In genomic region chr1:36939506-36940380, GRCm38 (mm10) we compare ENCODE assay signal across 8 mouse cellular contexts. TPM values are rescaled to one million over a fixed set of nuclear protein-coding genes. Genes with fewer than 3 reads are reported as not detected.
A peak's percentile ranks its signal among the peaks of the same experiment; 100 is the strongest.
DNase-seq lines count a peak whose midpoint lies in the region; ATAC-seq and TF ChIP-seq lines count a peak whose summit lies in the region.

No protein-coding gene starts in this region.

- peak overlapping the region; percentile 75 for H3K27ac ChIP-seq in MEL (ENCODE audit: control insufficient read depth, low read depth, low read length)
- peak overlapping the region; percentile 94 for H3K27ac ChIP-seq in cerebellum, adult 2 months (ENCODE audit: insufficient read depth, low read length)
- H3K27ac ChIP-seq in lung, embryonic 16.5 days (ENCODE audit: low read length) = peak overlapping the region; percentile 90

- no peaks in the 10 kb centered on the region for H3K9me3 ChIP-seq in MEL (replicated peaks; ENCODE audit: insufficient read depth, low read length)
- H3K9me3 ChIP-seq in lung, embryonic 16.5 days (ENCODE audit: control insufficient read depth, low read length) = no peaks in the 10 kb centered on the region

- peak; percentile 35 to 76; a peak in 3 of 4 replicates for TF ChIP-seq POLR2A in MEL (IDR thresholded peaks at IDR 0.05; ENCODE audit: control insufficient read depth in 1 of 2, insufficient read depth in 1 of 2, low read depth in 1 of 2, low read length in 2 of 2, poor library complexity in 1 of 2)
- TF ChIP-seq POLR2A in cerebellum, adult 2 months (IDR thresholded peaks at IDR 0.05; ENCODE audit: borderline replicate concordance, insufficient read depth, low read length) = peak; percentile 89

- no peak for TF ChIP-seq EP300 in MEL (IDR thresholded peaks at IDR 0.05; ENCODE audit: low read depth in 1 of 2, low read length in 2 of 2)

- peaks cover 30 to 41% of the 10 kb centered on the region in 2 experiments for H3K4me1 ChIP-seq in MEL (ENCODE audit: control insufficient read depth in 1 of 2, insufficient read depth in 2 of 2, low read length in 2 of 2)
- H3K4me1 ChIP-seq in cerebellum, adult 2 months (ENCODE audit: control insufficient read depth, insufficient read depth, low read length) = peaks cover 1% of the 10 kb centered on the region; the same call in 1 of the 2 replicates
- H3K4me1 ChIP-seq in lung, embryonic 16.5 days (replicated peaks; ENCODE audit: control insufficient read depth, insufficient read depth, low read length) = peaks cover 17% of the 10 kb centered on the region

- H3K9ac ChIP-seq in MEL (ENCODE audit: control insufficient read depth, low read depth, low read length, poor library complexity, severe bottlenecking) = peak overlapping the region; percentile 99
- peak overlapping the region; percentile 91 for H3K9ac ChIP-seq in lung, embryonic 16.5 days (ENCODE audit: low read length)

- H3K36me3 ChIP-seq in MEL (ENCODE audit: control insufficient read depth in 1 of 2, insufficient read depth in 2 of 2, low read length in 2 of 2) = peaks cover 0 to 48% of the 10 kb centered on the region in 2 experiments; a peak in 2 of 4 replicates
- H3K36me3 ChIP-seq in lung, embryonic 16.5 days (ENCODE audit: control insufficient read depth, insufficient read depth, low read length) = no peaks in the 10 kb centered on the region

- H3K4me3 ChIP-seq in MEL (ENCODE audit: control insufficient read depth in 1 of 2, insufficient read depth in 1 of 2, low read depth in 2 of 2, low read length in 2 of 2) = peak overlapping the region; percentile 84 to 91
- peak overlapping the region; percentile 98 for H3K4me3 ChIP-seq in cerebellum, adult 2 months (replicated peaks; ENCODE audit: insufficient read depth, low read depth, low read length)
- H3K4me3 ChIP-seq in lung, embryonic 16.5 days (ENCODE audit: low read length) = peak overlapping the region; percentile 88

- H3K79me2 ChIP-seq in MEL (ENCODE audit: control insufficient read depth, insufficient read depth, low read length, poor library complexity) = peaks cover 26% of the 10 kb centered on the region

- under 1% methylated on average over 78 of the region's 79 CpGs for WGBS in cerebellum, adult 2 months
- under 1% methylated on average over 79 of the region's 79 CpGs for WGBS in lung, embryonic 16.5 days

- TF ChIP-seq RAD21 in MEL (IDR thresholded peaks at IDR 0.05; ENCODE audit: low read depth, low read length) = no peak

- no peaks in the 10 kb centered on the region for H3K27me3 ChIP-seq in MEL (ENCODE audit: control insufficient read depth in 1 of 2, insufficient read depth in 2 of 2, low read length in 2 of 2)
- no peaks in the 10 kb centered on the region for H3K27me3 ChIP-seq in cerebellum, adult 2 months (ENCODE audit: control insufficient read depth, insufficient read depth, low read length)
- no peaks in the 10 kb centered on the region for H3K27me3 ChIP-seq in lung, embryonic 16.5 days (ENCODE audit: control insufficient read depth, insufficient read depth, low read depth, low read length)

- TF ChIP-seq CTCF in MEL (IDR thresholded peaks at IDR 0.05 in 2 of 3, conservative IDR thresholded peaks at IDR 0.05 in 1 of 3; ENCODE audit: control insufficient read depth in 1 of 3, insufficient read depth in 1 of 3, low read depth in 2 of 3, low read length in 3 of 3, poor library complexity in 1 of 3, severe bottlenecking in 1 of 3) = no peak
- TF ChIP-seq CTCF in cerebellum, adult 2 months (IDR thresholded peaks at IDR 0.05; ENCODE audit: borderline replicate concordance, insufficient read depth, low read depth, low read length) = no peak

- H3K4me2 ChIP-seq in lung, embryonic 16.5 days (ENCODE audit: low read depth, low read length) = peak overlapping the region; percentile 86

- DNase-seq in MEL (ENCODE audit: low read depth, low spot score) = peak; percentile 95
- peak; percentile 93 for DNase-seq in cerebellum, adult 2 months
- peak; percentile 90 for DNase-seq in forelimb bud, embryonic 11.5 days (ENCODE audit: low read depth, low spot score)
- DNase-seq in layer of hippocampus, adult 9-10 months (ENCODE audit: low spot score) = peak; percentile 63
- DNase-seq in ovary, postnatal 10 days (ENCODE audit: low spot score) = peak; percentile 82
- peak; percentile 84 to 86 for DNase-seq in thymus, postnatal 10 days (ENCODE audit: low spot score in 2 of 2)

- peak; percentile 88 to 91 for ATAC-seq in hematopoietic stem cell, adult 5-6 weeks (replicated peaks in 1 of 2; ENCODE audit: insufficient read depth in 1 of 2, low FRiP score in 2 of 2, low TSS enrichment in 1 of 2, low read depth in 1 of 2, poor library complexity in 2 of 2, severe bottlenecking in 2 of 2)
- ATAC-seq in lung, embryonic 16.5 days (ENCODE audit: low read depth) = peak; percentile 99

TF ChIP-seq in MEL, 35 proteins besides CTCF, POLR2A, EP300 and RAD21:
- no peak for TF ChIP-seq SMC3 (IDR thresholded peaks at IDR 0.05; ENCODE audit: low read depth, low read length)
- TF ChIP-seq USF2 (IDR thresholded peaks at IDR 0.05; ENCODE audit: borderline replicate concordance in 1 of 2, insufficient read depth in 1 of 2, low read depth in 1 of 2, low read length in 2 of 2) = peak; percentile 74 to 91; a peak in 3 of 4 replicates
- 0 out of 2 replicates have a peak, but pooled peaks have one; percentile 16 for TF ChIP-seq ZNF384 (IDR thresholded peaks at IDR 0.05; ENCODE audit: low read depth, low read length)
- peak; percentile 71 for TF ChIP-seq MAX (IDR thresholded peaks at IDR 0.05; ENCODE audit: low read length)
- TF ChIP-seq SIN3A (IDR thresholded peaks at IDR 0.05; ENCODE audit: low read length) = peak; percentile 68
- no peak for TF ChIP-seq ZC3H11A (IDR thresholded peaks at IDR 0.05; ENCODE audit: low read depth, low read length)
- no peak for TF ChIP-seq MEF2A (IDR thresholded peaks at IDR 0.05; ENCODE audit: extremely low read depth, insufficient replicate concordance, low read depth, low read length, poor library complexity, severe bottlenecking)
- TF ChIP-seq KAT2A (conservative IDR thresholded peaks at IDR 0.05; ENCODE audit: low read depth, low read length) = peak; percentile 85; the same call in 1 of the 2 replicates
- peak; percentile 80 for TF ChIP-seq NELFE (IDR thresholded peaks at IDR 0.05; ENCODE audit: low read depth, low read length)
- peak; percentile 96 for TF ChIP-seq HCFC1 (IDR thresholded peaks at IDR 0.05; ENCODE audit: low read depth, low read length)
- TF ChIP-seq ZKSCAN1 (IDR thresholded peaks at IDR 0.05; ENCODE audit: low read depth, low read length) = no peak; the same call in 1 of the 2 replicates
- TF ChIP-seq MXI1 (IDR thresholded peaks at IDR 0.05; ENCODE audit: low read depth, low read length) = no peak; the same call in 1 of the 2 replicates
- peak; percentile 55; the same call in 1 of the 2 replicates for TF ChIP-seq TBP (IDR thresholded peaks at IDR 0.05; ENCODE audit: low read depth, low read length)
- TF ChIP-seq BHLHE40 (IDR thresholded peaks at IDR 0.05; ENCODE audit: borderline replicate concordance, low read depth, low read length) = peak; percentile 57; the same call in 1 of the 2 replicates
- no peak for TF ChIP-seq JUND (IDR thresholded peaks at IDR 0.05; ENCODE audit: low read depth, low read length)
- no peak for TF ChIP-seq ETS1 (IDR thresholded peaks at IDR 0.05; ENCODE audit: low read depth, low read length)
- no peak for TF ChIP-seq UBTF (IDR thresholded peaks at IDR 0.05; ENCODE audit: borderline replicate concordance, insufficient read depth, low read depth, low read length)
- no peak for TF ChIP-seq MAFK (IDR thresholded peaks at IDR 0.05; ENCODE audit: borderline replicate concordance, low read depth, low read length)
- TF ChIP-seq MAZ (IDR thresholded peaks at IDR 0.05; ENCODE audit: low read depth, low read length) = no peak
- no peak for TF ChIP-seq POLR2AphosphoS5 (IDR thresholded peaks at IDR 0.05; ENCODE audit: borderline replicate concordance, low read depth, low read length)
- TF ChIP-seq TCF12 (IDR thresholded peaks at IDR 0.05; ENCODE audit: low read depth, low read length) = peak; percentile 69
- peak; percentile 99 for TF ChIP-seq USF1 (IDR thresholded peaks at IDR 0.05; ENCODE audit: low read depth, low read length)
- no peak for TF ChIP-seq RCOR1 (IDR thresholded peaks at IDR 0.05; ENCODE audit: low read depth, low read length)
- TF ChIP-seq ELF1 (IDR thresholded peaks at IDR 0.05; ENCODE audit: low read depth, low read length) = 0 out of 2 replicates have a peak, but pooled peaks have one; percentile 5
- TF ChIP-seq MYB (IDR thresholded peaks at IDR 0.05; ENCODE audit: low read depth, low read length) = no peak
- TF ChIP-seq POLR2AphosphoS2 (IDR thresholded peaks at IDR 0.05; ENCODE audit: low read length) = peak; percentile 38; the same call in 1 of the 2 replicates
- TF ChIP-seq NRF1 (IDR thresholded peaks at IDR 0.05; ENCODE audit: insufficient read depth, low read depth, low read length, poor library complexity, severe bottlenecking) = peak; percentile 86
- no peak for TF ChIP-seq CHD1 (IDR thresholded peaks at IDR 0.05; ENCODE audit: low read depth, low read length)
- no peak for TF ChIP-seq TAL1 (IDR thresholded peaks at IDR 0.05; ENCODE audit: low read length)
- peak; percentile 55; the same call in 1 of the 2 replicates for TF ChIP-seq ZMIZ1 (IDR thresholded peaks at IDR 0.05; ENCODE audit: low read depth, low read length)
- no peak for TF ChIP-seq GABPA (IDR thresholded peaks at IDR 0.05; ENCODE audit: low read depth, low read length)
- TF ChIP-seq CHD2 (IDR thresholded peaks at IDR 0.05; ENCODE audit: low read length) = no peak
- TF ChIP-seq E2F4 (IDR thresholded peaks at IDR 0.05; ENCODE audit: borderline replicate concordance, low read depth, low read length) = no peak
- no peak for TF ChIP-seq GATA1 (IDR thresholded peaks at IDR 0.05; ENCODE audit: low read depth, low read length)
- no peak for TF ChIP-seq MYC (IDR thresholded peaks at IDR 0.05; ENCODE audit: low read depth, low read length)

RNA-seq across cellular contexts. Expression of gene Tmem131, which starts 3.7 kb away (rescaled TPM):
- total RNA-seq in MEL (2012; rRNA removed) = 11.4 and 12.7 TPM in 2 replicates
- polyA plus RNA-seq in MEL (2012; ENCODE audit: insufficient read depth in 1 of 2, insufficient read length in 2 of 2, low read depth in 1 of 2, low replicate concordance in 2 of 2, missing spikeins in 1 of 2) = 100 to 1,000 TPM in 1 of 2 experiments, 10 to 100 TPM in 1; 48.8 to 196 TPM
- polyA plus RNA-seq in cerebellum, adult 2 months (2012; rRNA removed) = 31.4 and 32.2 TPM in 2 replicates
- total RNA-seq in hematopoietic stem cell, adult 5-6 weeks (2017) = 18.3 and 19.0 TPM in 2 replicates
- polyA plus RNA-seq in lung, embryonic 16.5 days (2015; fragmentation: Nextera tagmentation; extraction: Ambion mirVana) = 11.0 and 11.1 TPM in 2 replicates

Comparison
In these comparisons a context has a peak if more than half of its experiments do, and no peak if none do; other contexts are left out.
1. Peak in every context shown above with its lines: DNase-seq, ATAC-seq, H3K4me3 ChIP-seq and H3K27ac ChIP-seq.